Mouse (Mus musculus): ENCODE measurements around the gene Klhdc2. TPM values are rescaled to one million over a fixed set of nuclear protein-coding genes. Genes with fewer than 3 reads are reported as not detected.

Klhdc2 gene
- polyA plus RNA-seq, 1 experiment from 2014 or later: 207 TPM

DNA sequence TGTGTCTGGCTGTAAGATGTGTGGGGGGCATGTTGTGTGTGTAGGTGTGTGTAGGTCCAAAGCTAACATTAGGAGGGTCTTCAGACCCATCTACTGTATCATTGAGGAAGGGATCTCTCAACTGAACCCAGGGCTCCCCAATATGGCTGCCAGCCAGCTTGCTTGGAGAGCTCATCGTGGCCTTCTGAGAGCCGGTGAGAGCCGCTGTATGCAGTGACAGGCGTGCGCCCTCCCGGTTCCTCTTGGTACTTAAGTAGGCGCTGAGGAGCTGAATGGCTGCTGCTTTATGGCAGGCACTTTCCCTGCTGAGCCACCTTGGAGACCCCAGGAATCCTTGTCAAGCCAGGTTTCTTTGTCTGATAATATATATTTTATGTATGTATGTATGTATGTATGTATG is 9.9 kb downstream of the Klhdc2 start:
- H3K4me2 ChIP-seq (ENCODE audit: low read depth, severe bottlenecking): no peak overlapping the region
- no peak for DNase-seq (ENCODE audit: low spot score)
- H3K27ac ChIP-seq (replicated peaks; ENCODE audit: low read depth, low read length): no peak overlapping the region
- peaks cover 58% of the 10 kb centered on the region for H3K36me3 ChIP-seq (ENCODE audit: control insufficient read depth, insufficient read depth, low read length)
- no peaks in the 10 kb centered on the region for H3K9me3 ChIP-seq (ENCODE audit: control insufficient read depth, low read length)
- 94% methylated on average over 7 of the region's 7 CpGs for WGBS
- no peaks in the 10 kb centered on the region for H3K27me3 ChIP-seq (ENCODE audit: control insufficient read depth, insufficient read depth, low read length)
- no peak overlapping the region for H3K9ac ChIP-seq (ENCODE audit: low read length)
- H3K4me1 ChIP-seq (ENCODE audit: control insufficient read depth, insufficient read depth, low read length): no peaks in the 10 kb centered on the region
- H3K4me3 ChIP-seq (ENCODE audit: low read depth, low read length): no peak overlapping the region
- ATAC-seq (ENCODE audit: insufficient number of reproducible peaks, low FRiP score, low TSS enrichment, low read depth): no peak

DNA sequence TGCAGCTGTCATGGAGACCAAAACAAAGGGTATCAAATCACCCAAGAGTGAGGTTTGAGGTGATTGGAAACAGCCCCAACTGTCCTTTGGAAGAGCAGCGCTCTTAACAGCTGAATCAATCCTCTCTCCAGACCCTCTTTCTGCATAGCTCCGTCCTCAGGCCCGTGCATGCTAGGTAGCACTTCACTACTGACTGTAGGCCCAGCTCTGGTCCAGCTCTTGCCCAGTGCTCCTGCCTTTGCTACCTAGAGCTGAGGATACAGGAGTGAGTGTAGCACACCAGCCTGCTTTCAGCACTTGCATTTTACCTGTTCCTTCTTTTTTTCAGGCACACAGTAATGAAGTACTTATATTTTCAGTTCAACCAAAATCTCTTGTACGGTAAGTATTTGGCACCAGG is 13.2 kb downstream of the Klhdc2 start:
- no peaks in the 10 kb centered on the region for H3K4me1 ChIP-seq (ENCODE audit: control insufficient read depth, insufficient read depth, low read length)
- no peak overlapping the region for H3K4me2 ChIP-seq (ENCODE audit: low read depth, severe bottlenecking)
- DNase-seq (ENCODE audit: low spot score) (no peak), ATAC-seq (ENCODE audit: insufficient number of reproducible peaks, low FRiP score, low TSS enrichment, low read depth) (no peak)
- H3K4me3 ChIP-seq (ENCODE audit: low read depth, low read length): no peak overlapping the region
- H3K27me3 ChIP-seq (ENCODE audit: control insufficient read depth, insufficient read depth, low read length): no peaks in the 10 kb centered on the region
- no peaks in the 10 kb centered on the region for H3K9me3 ChIP-seq (ENCODE audit: control insufficient read depth, low read length)
- H3K36me3 ChIP-seq (ENCODE audit: control insufficient read depth, insufficient read depth, low read length): peaks cover 46% of the 10 kb centered on the region
- H3K27ac ChIP-seq (replicated peaks; ENCODE audit: low read depth, low read length): no peak overlapping the region
- 96% methylated on average over 4 of the region's 4 CpGs for WGBS
- no peak overlapping the region for H3K9ac ChIP-seq (ENCODE audit: low read length)

DNA sequence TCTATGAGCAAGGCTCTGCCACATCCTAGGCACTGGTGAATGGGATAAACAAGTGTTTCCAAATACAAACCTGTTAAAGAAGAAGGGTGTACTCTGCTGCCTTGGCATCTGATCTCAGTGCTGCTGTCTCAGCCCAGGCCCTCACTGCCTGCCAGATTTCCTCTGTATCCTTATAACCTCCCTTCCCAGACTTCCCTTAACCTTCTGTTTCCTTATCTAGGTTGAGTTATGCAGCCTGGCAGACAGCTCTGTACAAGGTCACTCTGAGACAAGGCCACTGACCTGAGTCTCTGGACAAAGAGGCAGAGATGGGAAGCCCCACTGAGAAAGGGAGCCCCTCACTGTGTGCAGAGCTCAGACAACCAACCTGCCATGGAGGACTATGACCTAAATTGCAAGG is 21.9 kb downstream of the Klhdc2 start:
- H3K4me3 ChIP-seq (ENCODE audit: low read depth, low read length): no peak overlapping the region
- H3K9me3 ChIP-seq (ENCODE audit: control insufficient read depth, low read length): no peaks in the 10 kb centered on the region
- H3K27me3 ChIP-seq (ENCODE audit: control insufficient read depth, insufficient read depth, low read length): no peaks in the 10 kb centered on the region
- no peak overlapping the region for H3K27ac ChIP-seq (replicated peaks; ENCODE audit: low read depth, low read length)
- H3K4me2 ChIP-seq (ENCODE audit: low read depth, severe bottlenecking): no peak overlapping the region
- no peaks in the 10 kb centered on the region for H3K4me1 ChIP-seq (ENCODE audit: control insufficient read depth, insufficient read depth, low read length)
- ATAC-seq (ENCODE audit: insufficient number of reproducible peaks, low FRiP score, low TSS enrichment, low read depth): no peak
- H3K36me3 ChIP-seq (ENCODE audit: control insufficient read depth, insufficient read depth, low read length): peaks cover 13% of the 10 kb centered on the region; the same call in 1 of the 2 replicates
- no peak overlapping the region for H3K9ac ChIP-seq (ENCODE audit: low read length)
- no peak for DNase-seq (ENCODE audit: low spot score)

DNA sequence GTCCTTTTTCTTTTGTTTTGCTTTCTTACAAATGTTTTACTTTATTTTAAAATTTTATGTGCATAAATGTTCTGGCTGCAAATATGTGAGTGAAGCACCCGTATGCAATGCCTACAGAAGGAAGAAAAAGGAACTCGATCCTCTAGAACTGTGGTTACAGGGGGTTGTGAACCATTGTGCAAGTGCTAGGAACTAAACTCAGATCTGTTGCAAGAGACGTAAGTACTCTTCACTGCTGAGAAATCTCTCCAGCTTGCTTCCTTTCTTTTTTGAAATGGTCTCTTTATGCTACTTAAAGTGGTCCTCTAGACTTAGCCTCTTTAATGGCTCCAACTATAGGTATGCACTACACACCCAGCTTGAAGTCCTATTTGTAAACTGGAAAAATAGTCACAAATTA is 34.7 kb downstream of the Klhdc2 start:
- Histone ChIP-seq H3K9me3 (ENCODE audit: control insufficient read depth, low read length) (no peaks in the 10 kb centered on the region), H3K27me3 (ENCODE audit: control insufficient read depth, insufficient read depth, low read length) (no peaks in the 10 kb centered on the region), H3K27ac (replicated peaks; ENCODE audit: low read depth, low read length) (no peak overlapping the region), H3K36me3 (ENCODE audit: control insufficient read depth, insufficient read depth, low read length) (peaks cover 6% of the 10 kb centered on the region), H3K4me1 (ENCODE audit: control insufficient read depth, insufficient read depth, low read length) (no peaks in the 10 kb centered on the region), H3K9ac (ENCODE audit: low read length) (no peak overlapping the region), H3K4me2 (ENCODE audit: low read depth, severe bottlenecking) (no peak overlapping the region), H3K4me3 (ENCODE audit: low read depth, low read length) (no peak overlapping the region)
- no peak for ATAC-seq (ENCODE audit: insufficient number of reproducible peaks, low FRiP score, low TSS enrichment, low read depth)
- DNase-seq (ENCODE audit: low spot score): no peak
- WGBS: 97% methylated on average over 3 of the region's 3 CpGs

DNA sequence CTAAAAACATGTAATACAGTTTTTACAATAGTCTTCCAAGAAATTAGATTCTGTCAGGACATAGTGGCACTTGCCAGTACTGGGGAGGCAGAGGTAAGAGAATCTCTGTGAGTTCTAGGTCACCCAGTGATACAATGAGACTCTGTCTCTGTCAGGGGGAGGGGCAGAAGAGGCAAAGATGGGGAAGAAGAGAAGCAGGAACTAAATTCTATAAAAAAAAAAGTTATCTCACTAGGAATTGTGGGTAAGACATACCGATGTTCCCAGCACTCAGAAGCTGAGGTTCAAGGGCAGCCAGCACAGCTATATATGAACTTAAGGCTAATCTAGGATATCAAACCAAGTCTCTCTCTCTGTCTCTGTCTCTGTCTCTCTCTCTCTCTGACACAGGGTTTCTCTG is 35.7 kb downstream of the Klhdc2 start:
- no peaks in the 10 kb centered on the region for H3K4me1 ChIP-seq (ENCODE audit: control insufficient read depth, insufficient read depth, low read length)
- 96% methylated on average over 1 of the region's 1 CpGs for WGBS
- H3K9ac ChIP-seq (ENCODE audit: low read length): no peak overlapping the region
- H3K9me3 ChIP-seq (ENCODE audit: control insufficient read depth, low read length): no peaks in the 10 kb centered on the region
- H3K27me3 ChIP-seq (ENCODE audit: control insufficient read depth, insufficient read depth, low read length): no peaks in the 10 kb centered on the region
- H3K4me3 ChIP-seq (ENCODE audit: low read depth, low read length): no peak overlapping the region
- peaks cover 6% of the 10 kb centered on the region for H3K36me3 ChIP-seq (ENCODE audit: control insufficient read depth, insufficient read depth, low read length)
- ATAC-seq (ENCODE audit: insufficient number of reproducible peaks, low FRiP score, low TSS enrichment, low read depth) (no peak), DNase-seq (ENCODE audit: low spot score) (no peak)
- no peak overlapping the region for H3K4me2 ChIP-seq (ENCODE audit: low read depth, severe bottlenecking)
- no peak overlapping the region for H3K27ac ChIP-seq (replicated peaks; ENCODE audit: low read depth, low read length)

DNA sequence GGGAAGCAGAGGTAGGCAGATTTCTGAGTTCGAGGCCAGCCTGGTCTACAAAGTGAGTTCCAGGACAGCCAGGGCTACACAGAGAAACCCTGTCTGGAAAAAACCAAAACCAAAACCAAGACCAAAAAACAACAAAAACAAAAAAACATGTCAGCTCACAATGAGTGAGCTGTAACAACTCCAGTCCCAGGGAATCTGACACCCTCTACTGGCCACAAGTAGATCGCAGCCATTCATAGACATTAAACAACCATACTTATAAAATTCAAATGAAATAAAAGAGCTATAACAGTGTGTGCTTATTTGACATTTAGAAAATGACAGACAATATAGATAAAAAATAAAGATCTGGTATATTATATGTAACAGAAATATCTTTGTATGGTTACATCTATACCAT is 37.1 kb downstream of the Klhdc2 start:
- no peak overlapping the region for H3K27ac ChIP-seq (replicated peaks; ENCODE audit: low read depth, low read length)
- H3K4me1 ChIP-seq (ENCODE audit: control insufficient read depth, insufficient read depth, low read length): no peaks in the 10 kb centered on the region
- ATAC-seq (ENCODE audit: insufficient number of reproducible peaks, low FRiP score, low TSS enrichment, low read depth): no peak
- no peak for DNase-seq (ENCODE audit: low spot score)
- no peaks in the 10 kb centered on the region for H3K27me3 ChIP-seq (ENCODE audit: control insufficient read depth, insufficient read depth, low read length)
- WGBS: 81% methylated on average over 2 of the region's 2 CpGs
- H3K36me3 ChIP-seq (ENCODE audit: control insufficient read depth, insufficient read depth, low read length): peaks cover 6% of the 10 kb centered on the region
- no peak overlapping the region for H3K9ac ChIP-seq (ENCODE audit: low read length)
- no peak overlapping the region for H3K4me3 ChIP-seq (ENCODE audit: low read depth, low read length)
- H3K9me3 ChIP-seq (ENCODE audit: control insufficient read depth, low read length): no peaks in the 10 kb centered on the region
- no peak overlapping the region for H3K4me2 ChIP-seq (ENCODE audit: low read depth, severe bottlenecking)

DNA sequence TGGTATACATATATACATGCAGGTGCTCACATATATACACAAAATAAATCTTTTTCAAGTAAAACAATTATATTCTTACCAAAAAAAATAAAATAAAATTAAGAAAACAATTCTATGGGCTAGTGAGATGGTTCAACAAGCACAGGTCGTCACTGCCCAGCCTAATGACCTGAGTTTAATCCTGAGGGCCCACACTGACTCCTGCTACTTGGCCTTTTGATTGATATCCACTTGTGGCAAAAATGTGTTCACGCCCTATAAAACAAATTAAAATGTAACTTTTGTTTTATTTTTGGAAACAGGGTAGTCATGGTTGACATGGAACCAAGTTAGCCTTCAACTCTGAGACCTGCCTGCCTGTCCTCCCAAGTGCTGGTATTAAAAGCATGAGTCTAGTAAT is 53.4 kb downstream of the Klhdc2 start:
- no peak for DNase-seq (ENCODE audit: low spot score)

DNA sequence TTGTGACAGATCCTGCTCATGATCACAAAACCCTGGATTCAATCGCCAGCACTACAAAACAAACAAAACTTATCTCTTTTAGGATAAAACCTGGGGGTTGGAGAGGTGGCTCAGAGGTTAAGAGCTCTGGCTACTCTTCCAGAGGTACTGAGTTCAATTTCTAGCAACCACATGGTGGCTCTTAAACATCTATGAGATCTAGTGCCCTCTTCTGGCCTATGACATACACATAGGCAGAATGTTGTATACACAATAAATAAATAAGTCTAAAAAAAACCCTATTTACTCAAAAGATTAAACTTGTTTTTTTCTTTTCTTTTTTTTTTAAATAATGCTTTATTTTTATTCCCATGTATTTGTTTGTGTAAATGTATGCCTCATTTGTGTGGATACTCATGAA is 55.2 kb downstream of the Klhdc2 start:
- no peak overlapping the region for H3K9ac ChIP-seq (ENCODE audit: low read length)
- DNase-seq (ENCODE audit: low spot score): no peak
- 93% methylated on average over 1 of the region's 1 CpGs for WGBS

More for the DNA sequence above, 53.4 kb downstream of the Klhdc2 start:
- 84% methylated on average over 2 of the region's 2 CpGs for WGBS
- H3K4me3 ChIP-seq (ENCODE audit: low read depth, low read length): no peak overlapping the region
- H3K9ac ChIP-seq (ENCODE audit: low read length): no peak overlapping the region
- peaks cover 25% of the 10 kb centered on the region; the same call in 1 of the 2 replicates for H3K36me3 ChIP-seq (ENCODE audit: control insufficient read depth, insufficient read depth, low read length)
- H3K27me3 ChIP-seq (ENCODE audit: control insufficient read depth, insufficient read depth, low read length): no peaks in the 10 kb centered on the region
- H3K4me1 ChIP-seq (ENCODE audit: control insufficient read depth, insufficient read depth, low read length): no peaks in the 10 kb centered on the region
- no peak overlapping the region for H3K27ac ChIP-seq (replicated peaks; ENCODE audit: low read depth, low read length)
- H3K9me3 ChIP-seq (ENCODE audit: control insufficient read depth, low read length): no peaks in the 10 kb centered on the region
- ATAC-seq (ENCODE audit: insufficient number of reproducible peaks, low FRiP score, low TSS enrichment, low read depth): no peak
- H3K4me2 ChIP-seq (ENCODE audit: low read depth, severe bottlenecking): no peak overlapping the region

DNA sequence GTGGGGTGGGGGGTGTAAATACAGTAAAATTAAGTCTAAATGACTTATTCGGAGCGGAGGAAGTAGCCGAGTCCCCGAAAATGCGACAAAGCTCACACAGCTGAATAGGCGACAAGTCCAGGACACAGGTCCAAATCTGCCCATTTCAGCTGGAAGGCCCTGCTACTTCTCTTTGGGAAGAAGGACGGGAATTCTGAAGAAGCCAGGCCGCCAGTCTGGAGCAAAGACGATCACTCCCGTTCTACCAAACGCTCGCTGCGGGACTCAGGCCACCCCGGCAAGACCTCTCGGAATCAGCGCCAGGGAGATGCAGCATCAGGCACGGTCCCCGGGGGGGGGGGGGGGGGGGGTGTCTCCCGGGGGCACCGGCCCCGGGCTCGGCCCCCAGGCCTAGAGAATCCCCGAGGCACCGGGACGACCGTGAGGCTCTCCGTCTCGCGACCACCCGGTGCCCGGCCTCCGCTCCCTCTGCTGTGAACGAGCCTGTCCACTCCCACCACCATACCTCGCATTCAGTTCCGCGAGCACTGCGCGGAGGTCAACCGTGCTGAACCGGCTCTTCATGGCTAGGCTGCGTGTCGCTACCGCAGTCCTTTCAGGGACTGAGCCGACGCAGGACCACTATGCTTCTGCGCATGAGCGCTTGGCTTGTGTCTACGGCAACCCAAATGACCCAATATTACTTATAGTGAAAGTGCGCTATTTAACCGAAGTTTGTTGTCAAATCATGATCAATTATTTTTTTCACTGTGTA is 60.2 kb downstream of the Klhdc2 start, which contains the start of gene Nemf:
Gene Nemf, minus strand, starts transcription at position 620 of the 754 bp plus-strand sequence.
- no peaks in the 10 kb centered on the region for H3K4me1 ChIP-seq (ENCODE audit: control insufficient read depth, insufficient read depth, low read length)
- WGBS: 1% methylated on average over 47 of the region's 50 CpGs
- peaks cover 6% of the 10 kb centered on the region; the same call in 1 of the 2 replicates for H3K36me3 ChIP-seq (ENCODE audit: control insufficient read depth, insufficient read depth, low read length)
- ATAC-seq (ENCODE audit: insufficient number of reproducible peaks, low FRiP score, low TSS enrichment, low read depth) (peak; percentile 60; the same call in 1 of the 2 replicates), DNase-seq (ENCODE audit: low spot score) (peak; percentile 82)
- peak within 1 kb of the TSS; percentile 81 for H3K9ac ChIP-seq (ENCODE audit: low read length)
- H3K27ac ChIP-seq (replicated peaks; ENCODE audit: low read depth, low read length): no peak within 1 kb of the TSS
- peak within 1 kb of the TSS; percentile 51 for H3K4me2 ChIP-seq (ENCODE audit: low read depth, severe bottlenecking)
- no peaks in the 10 kb centered on the region for H3K27me3 ChIP-seq (ENCODE audit: control insufficient read depth, insufficient read depth, low read length)
- H3K9me3 ChIP-seq (ENCODE audit: control insufficient read depth, low read length): no peaks in the 10 kb centered on the region
- H3K4me3 ChIP-seq (ENCODE audit: low read depth, low read length): peak within 1 kb of the TSS; percentile 85

More for the DNA sequence above, 55.2 kb downstream of the Klhdc2 start:
- Histone ChIP-seq H3K4me3 (ENCODE audit: low read depth, low read length) (no peak overlapping the region), H3K9me3 (ENCODE audit: control insufficient read depth, low read length) (no peaks in the 10 kb centered on the region), H3K4me2 (ENCODE audit: low read depth, severe bottlenecking) (no peak overlapping the region), H3K27me3 (ENCODE audit: control insufficient read depth, insufficient read depth, low read length) (no peaks in the 10 kb centered on the region), H3K4me1 (ENCODE audit: control insufficient read depth, insufficient read depth, low read length) (no peaks in the 10 kb centered on the region), H3K36me3 (ENCODE audit: control insufficient read depth, insufficient read depth, low read length) (peaks cover 20% of the 10 kb centered on the region; the same call in 1 of the 2 replicates), H3K27ac (replicated peaks; ENCODE audit: low read depth, low read length) (no peak overlapping the region)
- ATAC-seq (ENCODE audit: insufficient number of reproducible peaks, low FRiP score, low TSS enrichment, low read depth): no peak

All from limb, embryonic 11.5 days (tissue).